Mouse (Mus musculus): ENCODE measurements around the gene Mill2.

DNA sequence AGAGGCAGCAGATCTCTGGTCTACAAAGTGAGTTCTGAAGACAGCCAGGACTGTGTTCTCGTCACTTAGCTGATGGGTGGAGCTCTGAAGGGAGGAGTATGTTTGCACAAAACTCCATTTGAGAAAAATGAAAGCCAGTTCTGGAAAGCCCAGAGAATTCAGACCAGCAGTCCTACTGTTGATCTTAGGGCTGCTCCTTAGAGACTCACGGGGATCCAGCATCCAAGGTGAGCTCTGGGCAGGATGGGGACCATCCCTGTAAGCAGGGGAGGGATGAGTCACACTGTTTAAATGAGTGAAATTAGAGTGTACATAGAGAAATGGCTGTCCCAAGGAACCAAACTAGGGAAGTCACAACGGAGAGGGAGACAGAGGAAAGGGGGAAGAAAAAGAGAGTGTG is at the start of gene Mill2:
- TF ChIP-seq CTCF (IDR thresholded peaks at IDR 0.05; ENCODE audit: insufficient read depth, low read length): no peak
- TF ChIP-seq POLR2A (IDR thresholded peaks at IDR 0.05; ENCODE audit: borderline replicate concordance, extremely low read depth, low read depth, low read length): 0 out of 2 replicates have a peak, but pooled peaks have one; percentile 32

Measured in lung, adult 2 months (tissue).